Mouse (Mus musculus): ENCODE measurements at regions not wholly inside any gene's neighbourhood (a gene's known extent, or its start where the extent isn't known, plus 50 kb on each side); places are given as distances from the start of the nearest gene placed in this dataset.

GRCm38 (mm10) chr16:25080811-25081210, 205.8 kb upstream of the Tprg start:
- intact Hi-C loops (cut with DNase I), result loop anchor here (5.0 kb wide), 1 partner anchor 181 kb away; no protein-coding TSS in a partner anchor
- no peak for DNase-seq

- intact Hi-C loops (cut with DNase I), result loop anchor here (5.0 kb wide), 1 partner anchor 179 kb away; no protein-coding TSS in a partner anchor
- DNase-seq, result no peak
Measured at GRCm38 (mm10) chr16:25083729-25084128, 202.9 kb upstream of the Tprg start.

- intact Hi-C loops (cut with DNase I), result no loop called here
- DNase-seq, result no peak
Measured at GRCm38 (mm10) chr16:25087741-25088648, 198.6 kb upstream of the Tprg start.

DNA sequence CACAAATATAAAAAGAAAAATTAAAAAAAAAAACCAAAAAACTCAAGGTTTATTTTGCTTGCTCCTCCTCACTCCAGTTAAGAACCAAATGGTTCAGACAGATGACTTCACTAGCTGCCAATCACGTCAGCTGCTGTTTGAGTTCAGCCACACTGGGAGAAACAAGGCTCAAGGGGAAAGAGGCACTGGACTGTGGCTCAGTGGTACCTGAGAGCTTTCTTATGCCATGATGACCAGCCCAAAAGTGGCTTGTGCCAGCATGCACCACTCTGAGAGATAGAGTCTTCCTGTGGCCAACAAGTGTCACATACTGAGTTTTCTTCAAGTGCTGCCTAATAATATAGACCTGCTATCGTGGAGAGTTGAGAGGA, 198.0 kb upstream of the Tprg start:
- intact Hi-C loops (cut with DNase I), result no loop called here
- DNase-seq, result no peak

- DNase-seq, result no peak
- intact Hi-C loops (cut with DNase I), result no loop called here
Measured at GRCm38 (mm10) chr16:25104165-25104564, 182.5 kb upstream of the Tprg start.

GRCm38 (mm10) chr16:25104603-25105002, 182.0 kb upstream of the Tprg start:
- intact Hi-C loops (cut with DNase I), result no loop called here
- no peak for DNase-seq

DNA sequence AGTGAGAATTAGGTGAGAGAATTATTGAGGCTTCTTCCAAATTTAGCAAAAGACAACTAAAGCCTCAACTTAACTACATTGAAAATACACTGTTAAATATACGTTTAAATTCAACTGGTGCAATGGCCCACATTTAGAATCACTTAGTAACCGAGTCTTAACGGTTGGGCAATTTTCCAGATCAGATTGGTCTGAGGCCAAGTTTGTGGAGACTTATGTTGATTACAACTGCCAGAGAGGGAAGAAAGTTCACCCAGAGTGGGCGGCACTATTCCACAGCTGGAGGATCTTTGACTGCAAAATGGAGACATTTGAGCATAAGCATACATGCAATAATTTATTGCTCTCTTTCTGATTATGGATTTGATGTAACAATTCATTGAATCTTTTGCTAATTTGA, 146.5 kb upstream of the Tprg start:
- intact Hi-C loops (cut with DNase I), result no loop called here
- peak; percentile 0 to 4 for DNase-seq

DNA sequence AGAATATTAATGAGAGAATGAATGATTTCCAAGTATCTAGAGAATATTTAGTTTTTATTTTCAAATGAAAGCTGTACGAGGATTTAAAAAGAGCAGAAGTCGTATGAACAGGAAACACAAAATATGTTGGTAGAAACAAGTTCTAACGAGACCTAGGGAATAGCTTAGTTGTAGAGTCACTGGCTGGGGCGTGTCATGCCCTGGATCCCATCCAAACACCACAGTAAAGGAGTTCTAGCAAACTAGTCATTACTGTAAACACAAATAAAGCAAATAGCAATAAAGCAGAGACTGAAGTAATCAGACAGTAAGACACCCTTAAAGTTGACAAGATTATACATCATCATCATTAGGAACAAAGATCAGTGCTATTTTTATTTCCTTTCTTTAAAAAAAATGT, 139.1 kb upstream of the Tprg start:
- intact Hi-C loops (cut with DNase I), result no loop called here
- no peak for DNase-seq

DNA sequence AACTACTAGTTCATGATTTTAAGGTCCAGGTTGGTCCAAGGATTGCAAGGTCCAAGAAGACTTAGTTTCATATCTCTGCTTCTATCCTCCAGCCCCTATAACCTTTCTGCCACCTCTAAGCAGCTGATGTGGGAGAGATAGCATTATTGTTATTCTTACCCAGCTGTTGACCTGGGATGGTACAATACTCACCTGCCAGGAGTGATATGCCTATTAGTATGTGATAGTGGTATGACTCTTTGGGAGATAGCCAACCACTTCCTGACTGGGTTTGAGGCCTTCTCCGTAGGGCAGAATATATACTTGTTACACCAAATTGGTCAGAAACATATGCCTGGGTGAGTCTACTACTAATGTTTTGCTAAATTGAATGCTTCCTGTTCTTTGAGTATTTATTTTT, 137.4 kb upstream of the Tprg start:
- intact Hi-C loops (cut with DNase I), result no loop called here
- no peak for DNase-seq

- intact Hi-C loops (cut with DNase I), result no loop called here
- DNase-seq, result no peak
Measured at GRCm38 (mm10) chr16:25176870-25177269, 109.7 kb upstream of the Tprg start.

- no peak for DNase-seq
- intact Hi-C loops (cut with DNase I), result no loop called here
Measured at GRCm38 (mm10) chr16:25178055-25178454, 108.6 kb upstream of the Tprg start.

DNA sequence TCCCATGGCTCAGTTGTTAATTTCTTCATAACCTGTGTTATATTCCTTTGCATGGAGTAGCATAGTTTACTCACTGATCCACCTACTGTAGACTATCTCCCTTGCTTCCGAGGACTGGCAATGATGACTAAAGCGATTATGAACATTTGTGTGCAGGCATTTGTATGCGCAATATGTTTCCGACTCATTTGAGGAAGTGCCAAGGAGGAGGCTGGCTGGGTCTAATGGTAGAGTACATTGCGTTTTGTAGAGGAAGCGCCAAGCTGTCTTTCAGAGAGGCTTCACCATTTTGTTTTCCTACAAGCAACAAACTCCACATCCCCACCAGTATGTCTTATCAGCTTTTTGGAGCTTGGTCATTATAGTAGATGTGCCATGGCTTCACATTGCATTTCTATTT, 104.7 kb upstream of the Tprg start:
- intact Hi-C loops (cut with DNase I), result no loop called here

DNA sequence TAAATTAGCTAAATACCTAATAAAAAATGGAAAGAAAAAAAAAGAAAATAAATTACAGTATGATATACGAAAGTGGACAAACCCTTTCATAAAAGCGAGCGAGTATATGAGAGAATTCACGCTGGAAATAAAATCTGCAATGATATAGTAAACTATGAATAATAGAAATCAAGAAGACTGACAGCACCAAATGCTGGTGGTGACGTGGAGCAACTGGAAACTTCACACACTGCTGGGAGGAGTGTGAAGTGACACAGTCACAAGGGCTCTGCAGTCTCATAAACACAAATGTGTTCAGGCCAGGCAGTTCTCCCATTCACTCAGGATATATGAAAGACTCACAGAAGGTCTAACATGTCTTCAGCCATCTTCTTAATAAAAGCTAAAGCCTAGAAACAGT, 89.5 kb upstream of the Tprg start:
- DNase-seq, result no peak
- intact Hi-C loops (cut with DNase I), result no loop called here

More for the DNA sequence above, 104.7 kb upstream of the Tprg start:
- no peak for DNase-seq

- intact Hi-C loops (cut with DNase I), result no loop called here
- DNase-seq, result no peak
Measured at GRCm38 (mm10) chr16:25198844-25199243, 87.8 kb upstream of the Tprg start.

DNA sequence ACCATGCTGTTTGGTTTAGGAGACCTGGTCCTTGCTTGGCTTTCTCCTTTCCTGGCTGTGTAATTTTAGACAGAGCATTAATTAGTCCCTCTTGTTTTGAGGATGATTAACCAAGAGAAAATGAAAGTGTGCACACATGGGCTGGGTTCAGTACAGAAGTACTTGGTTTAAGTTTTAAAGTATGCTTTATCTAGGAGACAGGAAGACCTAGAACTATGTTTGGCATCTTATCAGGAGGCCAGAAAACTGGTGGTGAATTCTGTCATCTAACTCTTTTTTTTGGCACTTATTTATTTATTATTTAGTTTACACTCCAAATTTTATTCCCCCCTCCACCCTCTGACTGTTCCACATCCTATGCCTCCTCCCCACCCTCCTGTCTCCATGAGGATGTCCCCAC, 86.6 kb upstream of the Tprg start:
- intact Hi-C loops (cut with DNase I), result no loop called here
- no peak for DNase-seq

DNA sequence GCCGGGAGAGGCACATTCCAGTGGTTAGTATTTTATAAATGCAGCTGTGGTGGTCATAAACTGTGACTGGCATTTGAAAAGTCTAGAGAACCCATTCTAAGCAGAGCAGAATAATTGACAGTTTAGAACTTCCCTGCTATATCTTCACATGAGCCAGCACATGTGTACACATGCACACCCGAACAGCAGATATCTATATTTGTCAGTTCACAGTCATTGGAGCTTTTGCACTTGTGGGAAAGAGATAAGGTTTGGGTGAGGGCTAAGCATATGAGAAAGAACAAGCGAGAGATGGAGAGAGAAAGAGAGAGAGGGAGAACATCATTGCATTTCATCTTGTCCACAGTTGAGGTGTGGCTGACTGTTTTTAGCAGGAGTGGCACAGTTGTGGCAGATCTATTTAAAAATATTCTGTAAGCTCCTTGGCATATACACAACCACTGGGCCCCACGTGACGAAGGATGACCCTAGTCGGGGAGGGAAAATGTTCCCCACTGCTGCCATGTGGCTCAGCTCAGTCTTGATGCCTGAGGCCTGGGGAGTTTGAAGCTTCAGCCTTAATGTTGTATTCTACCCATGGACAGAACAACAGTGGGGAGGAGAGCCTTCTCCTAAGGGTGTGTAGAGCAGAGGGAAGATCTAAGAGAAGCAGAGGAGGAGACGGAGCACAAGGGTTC, 85.4 kb upstream of the Tprg start:
- no peak for DNase-seq
- intact Hi-C loops (cut with DNase I), result no loop called here

DNA sequence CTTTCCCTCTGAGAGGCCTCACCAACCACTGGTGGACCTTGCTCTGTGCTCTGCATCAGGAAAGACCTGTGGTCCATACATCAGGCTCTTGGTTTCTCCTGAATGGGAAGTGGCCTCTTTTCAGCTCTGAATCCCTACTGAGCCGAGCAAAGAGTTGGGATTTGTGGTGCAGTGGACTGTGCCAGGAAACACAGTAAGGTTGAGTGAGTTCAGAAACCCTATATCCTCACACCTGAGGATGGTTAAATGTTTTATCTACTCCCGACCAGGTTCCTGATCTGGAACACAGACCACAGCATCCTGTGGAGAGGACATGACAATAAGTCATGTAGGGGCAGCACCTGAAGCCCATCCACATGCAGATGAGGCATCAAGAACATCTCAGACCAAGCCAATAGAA, 73.4 kb upstream of the Tprg start:
- intact Hi-C loops (cut with DNase I), result no loop called here
- DNase-seq, result no peak

DNA sequence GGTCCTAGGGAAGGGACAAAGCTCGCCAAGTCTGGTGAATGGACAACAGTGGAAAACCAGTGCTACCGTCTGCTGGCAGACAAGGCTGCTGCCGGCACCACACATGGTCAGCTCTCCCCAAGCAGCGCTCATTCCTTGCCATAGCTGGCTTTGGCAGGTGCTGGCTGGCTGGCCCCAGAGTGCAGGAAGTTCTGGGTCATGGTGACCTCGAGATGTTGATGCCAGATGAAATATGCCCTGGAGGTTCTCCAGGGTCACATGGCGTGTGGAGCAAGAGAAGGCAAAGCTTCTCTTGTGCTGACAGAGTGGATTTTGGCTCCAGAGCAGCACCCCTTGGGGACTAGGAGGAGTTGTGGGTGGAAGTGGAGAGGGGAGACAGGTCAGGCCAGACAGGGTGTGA, 66.1 kb upstream of the Tprg start:
- intact Hi-C loops (cut with DNase I), result no loop called here
- DNase-seq, result peak; percentile 4 to 6

GRCm38 (mm10) chr16:25224801-25225200, 61.8 kb upstream of the Tprg start:
- intact Hi-C loops (cut with DNase I), result no loop called here
- DNase-seq, result no peak

Measured in heart, postnatal 10 days (tissue).